Mouse (Mus musculus): ENCODE data around the gene Nxph3. TPM values are rescaled to one million over a fixed set of nuclear protein-coding genes. Genes with fewer than 3 reads are reported as not detected.

Nxph3 gene
- total RNA-seq, 2 experiments from 2014 or later = 32.5 to 46.2 TPM

Other genes with a start within 250 kb of the Nxph3 start
- gene Kat7, start 204.3 kb downstream of the Nxph3 start, total RNA-seq (2021) = 10 to 100 TPM; 63.3 to 66.2 TPM
- gene Fam117a, start 177.6 kb downstream of the Nxph3 start, total RNA-seq (2021) = 1 to 10 TPM; 2.1 to 4.0 TPM
- gene Slc35b1, start 129.9 kb downstream of the Nxph3 start, total RNA-seq (2021) = 10 to 100 TPM; 72.8 to 78.9 TPM
- gene Spop, start 100.5 kb downstream of the Nxph3 start, total RNA-seq (2021) = 100 to 1,000 TPM; 156 to 160 TPM
- gene Ngfr, start 73.2 kb upstream of the Nxph3 start, total RNA-seq (2021) = 1 to 10 TPM in 1 of 2 experiments, under 1 TPM in 1; 0.94 to 2.0 TPM
- gene Phb, start 152.4 kb upstream of the Nxph3 start, total RNA-seq (2021) = 10 to 100 TPM; 82.5 to 86.3 TPM
- gene Zfp652, start 198.1 kb upstream of the Nxph3 start, total RNA-seq (2021) = 10 to 100 TPM; 40.3 to 40.6 TPM
- 1 to 10 TPM in 1 of 2 experiments, under 1 TPM in 1; 0.99 to 1.1 TPM for gene B130006D01Rik, start 209.0 kb upstream of the Nxph3 start, total RNA-seq (2021)

All from left cerebral cortex, postnatal 14 days (tissue).